Mouse (Mus musculus) midbrain, embryonic 14.5 days (tissue): ENCODE results near the gene Kif6. TPM values are rescaled to one million over a fixed set of nuclear protein-coding genes. Genes with fewer than 3 reads are reported as not detected.

Source experiments
- ATAC-seq: fragments of 200-750 bp; cut with Nextera tagmentation; 2 replicates; pipeline ENCODE4 v1.8.0; 2017; ENCODE audit warnings: moderate number of reproducible peaks, moderate library complexity; ENCODE audit not compliant: low FRiP score, low TSS enrichment
- DNase-seq: peaks from one replicate; pipeline ENCODE4 v3.0.0-alpha.2; 2015
- H3K27ac ChIP-seq: fragments of 300-500 bp; sonication (generic); replicated peaks from 2 replicates; pipeline ENCODE4 v1.5.1; 2014; ENCODE audit warnings: mild to moderate bottlenecking, low read depth, low read length, moderate library complexity
- H3K27me3 ChIP-seq: fragments of 300-500 bp; sonication (generic); 2 replicates; pipeline ENCODE4 v1.6.1; 2014; ENCODE audit warnings: low read length, control low read depth, mixed read lengths; ENCODE audit not compliant: control insufficient read depth, insufficient read depth
- H3K36me3 ChIP-seq: fragments of 300-500 bp; sonication (generic); 2 replicates; pipeline ENCODE4 v1.6.1; 2014; ENCODE audit warnings: low read length, control low read depth; ENCODE audit not compliant: control insufficient read depth, insufficient read depth
- H3K4me1 ChIP-seq: fragments of 300-500 bp; sonication (generic); 2 replicates; pipeline ENCODE4 v1.6.1; 2014; ENCODE audit warnings: mild to moderate bottlenecking, antibody characterized with exemption, low read length, control low read depth; ENCODE audit not compliant: control insufficient read depth, insufficient read depth
- H3K4me2 ChIP-seq: fragments of 300-500 bp; sonication (generic); 2 replicates; pipeline ENCODE4 v1.6.1; 2014; ENCODE audit warnings: mild to moderate bottlenecking, low read length, moderate library complexity
- H3K4me3 ChIP-seq: fragments of 300-500 bp; sonication (generic); replicated peaks from 2 replicates; pipeline ENCODE4 v1.5.1; 2014; ENCODE audit warnings: low read depth, low read length
- H3K9ac ChIP-seq: fragments of 300-500 bp; sonication (generic); replicated peaks from 2 replicates; pipeline ENCODE4 v1.6.1; 2014; ENCODE audit warnings: mild to moderate bottlenecking, low read length, moderate library complexity
- H3K9me3 ChIP-seq: fragments of 300-500 bp; sonication (generic); 2 replicates; pipeline ENCODE4 v1.6.1; 2016; ENCODE audit warnings: low read length, control low read depth, mixed read lengths; ENCODE audit not compliant: control insufficient read depth
- WGBS: fragments of 180-500 bp; shearing (Covaris S2); extraction: QIAGEN DNeasy Blood & Tissue Kit; methylation state at CpG from one replicate; pipeline ENCODE4 v1.1.7; 2014; 5-methylcytosine and 5-hydroxymethylcytosine counted together
- polyA plus RNA-seq: library from polyadenylated mRNA; unstranded; fragments of >200 nt; fragmentation: Nextera tagmentation; extraction: Ambion mirVana; gene quantifications from 2 replicates; pipeline ENCODE4 v1.2.1, GENCODE M21; 2014

Gene Kif6
- polyA plus RNA-seq, 1 experiment from 2014 or later = 2.4 TPM

DNA sequence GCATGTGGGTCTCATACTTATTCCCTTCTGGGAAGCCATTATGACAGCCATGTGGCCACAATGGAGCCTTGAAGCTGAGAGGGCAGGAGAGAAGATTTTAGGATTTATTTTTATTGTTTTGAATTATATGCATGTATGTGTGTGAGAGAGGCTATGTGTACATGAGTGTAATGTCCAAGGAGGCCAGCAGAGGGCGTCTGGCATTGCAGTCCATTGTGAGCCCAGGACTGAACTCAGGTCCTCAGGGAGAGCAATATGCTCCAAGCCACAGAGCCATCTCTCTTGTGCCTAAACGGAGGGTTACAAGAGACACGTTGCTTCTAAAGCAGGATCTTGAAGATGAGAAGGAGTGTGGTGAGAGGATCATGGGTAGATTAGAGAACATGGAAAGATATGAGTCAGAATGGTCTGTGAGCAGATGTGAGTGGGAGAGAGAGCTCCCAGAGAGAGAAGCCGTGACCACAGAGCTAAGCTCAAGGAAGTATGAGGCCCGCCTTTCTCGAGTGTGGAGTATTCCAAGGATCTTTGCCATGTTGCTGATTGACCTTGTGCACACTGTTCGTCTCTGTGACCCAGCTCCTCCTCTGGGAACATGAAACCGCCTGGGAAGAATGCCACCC is 268.3 kb downstream of the Kif6 start:
- DNase-seq = no peak
- 92% methylated on average over 8 of the region's 8 CpGs for WGBS
- H3K4me2 ChIP-seq = no peak overlapping the region
- H3K9me3 ChIP-seq = no peaks in the 10 kb centered on the region
- no peak for ATAC-seq
- H3K9ac ChIP-seq = no peak overlapping the region
- no peak overlapping the region for H3K4me3 ChIP-seq
- H3K27ac ChIP-seq = no peak overlapping the region
- H3K36me3 ChIP-seq = no peaks in the 10 kb centered on the region
- no peaks in the 10 kb centered on the region; the same call in 1 of the 2 replicates for H3K4me1 ChIP-seq
- no peaks in the 10 kb centered on the region for H3K27me3 ChIP-seq

DNA sequence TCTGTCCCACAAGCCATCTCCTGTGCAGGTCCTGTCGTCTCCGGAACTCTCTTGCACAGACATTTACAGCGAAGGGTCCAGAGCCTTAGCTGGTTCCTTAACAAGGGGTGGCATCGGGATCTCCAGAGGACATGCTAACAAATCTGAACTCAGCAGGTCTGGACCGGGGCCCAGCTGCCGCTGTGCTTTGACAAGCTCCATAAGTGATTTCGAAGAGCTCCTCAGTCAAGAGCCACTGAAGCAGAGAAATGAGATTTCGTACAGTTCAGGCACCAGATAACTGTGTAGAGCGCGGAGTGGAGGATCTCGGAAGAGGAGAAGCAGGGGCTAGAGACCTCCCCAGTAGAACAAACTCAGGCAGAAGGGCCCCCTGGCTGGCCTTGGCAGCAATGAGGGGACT is 270.1 kb downstream of the Kif6 start:
- Histone ChIP-seq H3K4me3 (no peak overlapping the region), H3K4me2 (no peak overlapping the region), H3K9ac (no peak overlapping the region), H3K27ac (no peak overlapping the region), H3K9me3 (no peaks in the 10 kb centered on the region), H3K36me3 (no peaks in the 10 kb centered on the region), H3K4me1 (no peaks in the 10 kb centered on the region; the same call in 1 of the 2 replicates), H3K27me3 (no peaks in the 10 kb centered on the region)
- ATAC-seq (no peak), DNase-seq (no peak)
- 66% methylated on average over 11 of the region's 11 CpGs for WGBS

DNA sequence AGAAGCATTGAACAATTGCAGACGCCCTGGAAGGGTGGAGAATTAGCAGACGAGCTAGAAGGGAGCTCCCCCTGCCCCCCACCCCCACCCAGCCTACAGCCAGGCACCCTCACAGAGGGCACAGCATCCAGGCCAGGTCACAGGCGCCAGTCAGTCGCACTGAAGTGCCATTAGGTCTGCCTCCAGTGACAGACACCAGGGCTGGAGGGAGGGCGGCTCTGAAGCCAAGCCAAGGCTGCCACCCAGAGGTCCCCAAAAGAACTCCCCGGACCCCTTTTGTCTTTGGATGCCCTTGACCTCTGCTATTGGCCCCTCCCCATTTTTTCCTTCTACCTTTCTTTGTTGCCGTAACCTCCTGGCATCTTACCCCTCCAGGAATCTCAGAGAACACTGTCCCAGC is 274.7 kb downstream of the Kif6 start:
- Histone ChIP-seq H3K27ac (no peak overlapping the region), H3K4me3 (no peak overlapping the region), H3K9ac (no peak overlapping the region), H3K9me3 (no peaks in the 10 kb centered on the region), H3K27me3 (no peaks in the 10 kb centered on the region), H3K36me3 (no peaks in the 10 kb centered on the region), H3K4me1 (no peaks in the 10 kb centered on the region; the same call in 1 of the 2 replicates), H3K4me2 (no peak overlapping the region)
- ATAC-seq (peak; percentile 43), DNase-seq (peak; percentile 70)
- WGBS = 33% methylated on average over 7 of the region's 7 CpGs

DNA sequence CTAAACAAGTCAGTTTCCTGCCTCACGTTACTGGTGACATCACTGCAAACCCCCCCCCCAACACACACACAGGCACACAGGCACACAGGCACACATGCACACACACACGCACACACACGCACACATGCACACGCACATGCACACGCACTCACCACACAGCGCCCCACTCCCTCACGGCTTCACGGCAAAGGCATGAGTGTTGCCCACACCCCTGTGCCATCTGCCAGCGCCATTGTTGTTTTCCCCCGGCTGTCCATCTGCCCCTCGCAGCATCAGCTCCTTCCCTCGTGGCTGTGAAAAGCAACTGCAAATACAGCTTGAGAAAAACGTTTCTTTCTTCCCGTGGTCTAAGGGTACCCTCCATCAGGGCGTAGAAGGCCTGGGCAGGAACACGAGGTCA is 275.9 kb downstream of the Kif6 start:
- 79% methylated on average over 16 of the region's 16 CpGs for WGBS

DNA sequence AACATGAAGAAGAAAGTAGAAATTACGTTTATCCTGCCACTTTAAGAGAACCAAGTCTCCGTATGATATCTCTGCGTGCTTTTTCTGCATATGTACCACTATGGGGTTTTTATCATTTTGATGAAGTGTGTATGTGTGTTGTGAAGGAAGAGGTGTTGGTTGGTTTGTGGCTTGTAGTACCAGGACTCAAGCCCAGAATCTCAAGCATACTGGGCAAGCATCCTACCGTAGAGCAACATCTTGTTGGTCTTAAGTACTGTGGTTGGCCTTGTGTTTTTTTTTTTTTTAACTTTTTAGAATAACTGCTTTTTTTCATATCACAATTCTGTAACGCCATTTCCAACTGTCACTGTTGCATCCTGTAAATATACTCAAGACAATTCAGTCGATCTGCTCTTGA is 277.5 kb downstream of the Kif6 start:
- Histone ChIP-seq H3K27ac (no peak overlapping the region), H3K27me3 (no peaks in the 10 kb centered on the region)
- 90% methylated on average over 6 of the region's 6 CpGs for WGBS

More for the DNA sequence above, 275.9 kb downstream of the Kif6 start:
- Histone ChIP-seq H3K4me1 (no peaks in the 10 kb centered on the region; the same call in 1 of the 2 replicates), H3K4me3 (no peak overlapping the region), H3K4me2 (no peak overlapping the region), H3K27ac (no peak overlapping the region), H3K9me3 (no peaks in the 10 kb centered on the region), H3K27me3 (no peaks in the 10 kb centered on the region), H3K36me3 (no peaks in the 10 kb centered on the region), H3K9ac (no peak overlapping the region)
- ATAC-seq (no peak), DNase-seq (no peak)

DNA sequence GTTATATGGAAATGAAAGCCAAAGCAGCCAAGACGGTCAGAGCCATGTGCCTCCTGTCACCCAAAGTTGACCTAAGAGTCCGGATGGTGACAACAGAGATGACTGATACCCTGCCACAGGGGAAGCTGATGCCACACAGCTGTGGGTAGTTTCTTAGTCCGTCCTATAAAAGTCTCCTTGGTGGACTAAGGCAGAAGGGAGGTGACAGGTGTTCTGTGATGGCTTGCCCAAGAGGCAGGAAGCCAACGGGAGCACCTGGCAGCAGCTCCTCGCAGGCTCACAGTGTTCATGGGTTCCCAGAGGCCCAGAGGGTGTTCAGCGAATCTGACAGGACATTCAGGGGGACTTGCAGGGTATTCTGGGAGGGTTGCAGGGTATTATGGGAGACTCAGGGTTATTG is 279.5 kb downstream of the Kif6 start:
- H3K9ac ChIP-seq = no peak overlapping the region
- ATAC-seq (no peak), DNase-seq (no peak)
- H3K36me3 ChIP-seq = no peaks in the 10 kb centered on the region
- no peaks in the 10 kb centered on the region for H3K9me3 ChIP-seq
- H3K27ac ChIP-seq = no peak overlapping the region
- H3K4me1 ChIP-seq = no peaks in the 10 kb centered on the region
- no peak overlapping the region for H3K4me3 ChIP-seq
- H3K4me2 ChIP-seq = no peak overlapping the region
- H3K27me3 ChIP-seq = peaks cover 3% of the 10 kb centered on the region
- WGBS = 88% methylated on average over 6 of the region's 6 CpGs

More for the DNA sequence above, 277.5 kb downstream of the Kif6 start:
- H3K9ac ChIP-seq = no peak overlapping the region
- no peaks in the 10 kb centered on the region; the same call in 1 of the 2 replicates for H3K4me1 ChIP-seq
- no peaks in the 10 kb centered on the region for H3K9me3 ChIP-seq
- DNase-seq (no peak), ATAC-seq (no peak)
- H3K4me3 ChIP-seq = no peak overlapping the region
- no peaks in the 10 kb centered on the region for H3K36me3 ChIP-seq
- H3K4me2 ChIP-seq = no peak overlapping the region

DNA sequence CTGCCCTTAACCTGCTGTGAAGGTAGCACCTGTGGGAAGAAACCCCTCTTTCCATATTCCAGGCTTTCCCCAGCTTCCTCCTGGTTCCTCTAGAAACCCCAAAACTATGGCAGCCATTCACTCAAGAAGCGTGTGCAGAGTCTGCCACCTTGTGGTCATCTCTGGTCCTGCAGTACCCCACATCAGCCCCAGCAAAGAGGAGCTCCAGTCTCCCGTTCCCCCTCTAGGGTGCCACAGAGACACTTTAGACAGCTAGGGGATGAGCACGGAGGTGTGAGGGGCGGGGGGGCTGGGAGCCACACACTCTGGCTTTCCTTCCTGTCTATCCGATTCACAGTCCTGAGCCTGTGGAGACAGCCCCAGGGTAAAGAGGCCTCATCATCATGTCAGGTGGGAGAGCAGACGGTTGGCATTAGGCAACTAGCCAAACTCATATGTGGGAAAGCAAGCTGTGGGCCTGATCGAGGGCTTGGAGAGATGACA is 284.0 kb downstream of the Kif6 start:
- ATAC-seq (peak; percentile 55), DNase-seq (peak; percentile 91)
- Histone ChIP-seq H3K27me3 (peaks cover 9% of the 10 kb centered on the region), H3K9me3 (no peaks in the 10 kb centered on the region), H3K4me3 (no peak overlapping the region), H3K4me1 (no peaks in the 10 kb centered on the region), H3K9ac (no peak overlapping the region), H3K27ac (no peak overlapping the region), H3K4me2 (no peak overlapping the region), H3K36me3 (no peaks in the 10 kb centered on the region)
- WGBS = 17% methylated on average over 7 of the region's 7 CpGs

DNA sequence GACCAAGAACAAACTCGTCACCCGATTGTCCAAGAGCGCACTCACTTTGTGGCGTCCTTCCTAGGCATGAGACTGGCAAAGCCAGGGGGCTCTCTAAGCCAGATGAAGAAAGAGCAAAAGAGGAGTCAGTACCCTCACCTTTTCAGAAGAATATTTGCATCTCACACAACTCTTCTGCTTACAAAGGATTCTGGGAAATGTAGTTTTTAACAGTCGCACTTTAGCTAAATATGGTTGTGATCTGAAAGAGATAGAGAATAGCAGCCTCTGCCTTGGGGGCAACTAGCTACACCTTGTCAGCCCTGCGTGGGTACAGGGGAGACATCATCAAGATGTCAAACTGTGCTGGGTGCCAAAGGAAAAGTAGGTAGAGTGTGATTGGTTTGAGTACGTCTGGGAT is 287.7 kb downstream of the Kif6 start:
- no peaks in the 10 kb centered on the region for H3K4me1 ChIP-seq
- H3K9me3 ChIP-seq = no peaks in the 10 kb centered on the region
- DNase-seq (no peak), ATAC-seq (no peak)
- 86% methylated on average over 7 of the region's 7 CpGs for WGBS
- no peak overlapping the region for H3K27ac ChIP-seq
- peaks cover 9% of the 10 kb centered on the region for H3K27me3 ChIP-seq
- H3K9ac ChIP-seq = no peak overlapping the region
- no peaks in the 10 kb centered on the region for H3K36me3 ChIP-seq
- H3K4me2 ChIP-seq = no peak overlapping the region
- H3K4me3 ChIP-seq = no peak overlapping the region

DNA sequence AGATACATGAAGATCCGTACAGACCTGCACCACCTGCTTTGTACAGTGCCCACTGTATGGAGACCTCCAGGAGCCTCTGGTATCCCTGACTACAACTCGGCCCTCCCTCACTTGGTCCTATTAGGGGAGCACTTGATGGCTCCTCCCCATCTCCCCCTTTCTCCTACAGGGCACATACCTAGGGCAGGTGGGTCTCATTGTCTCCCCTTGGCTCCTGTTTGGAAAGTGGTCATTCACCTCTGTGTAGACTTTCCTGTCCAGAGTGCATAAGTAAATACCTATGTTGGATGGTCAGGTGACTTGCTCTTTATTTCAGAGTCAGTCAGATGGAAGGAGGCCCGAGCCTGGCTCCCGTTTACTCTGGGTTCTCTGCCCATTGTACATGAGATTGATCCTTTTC is 308.5 kb downstream of the Kif6 start:
- DNase-seq (no peak), ATAC-seq (no peak)
- Histone ChIP-seq H3K4me2 (no peak overlapping the region), H3K9me3 (no peaks in the 10 kb centered on the region), H3K36me3 (no peaks in the 10 kb centered on the region), H3K4me3 (no peak overlapping the region), H3K27me3 (no peaks in the 10 kb centered on the region), H3K9ac (no peak overlapping the region), H3K27ac (no peak overlapping the region), H3K4me1 (no peaks in the 10 kb centered on the region)
- 80% methylated on average over 4 of the region's 4 CpGs for WGBS
